Mouse (Mus musculus): ENCODE measurements around the gene Fam69b. TPM values are rescaled to one million over a fixed set of nuclear protein-coding genes. Genes with fewer than 3 reads are reported as not detected.

Fam69b gene
- total and polyA plus RNA-seq, 2 experiments: 0.09 to 0.60 TPM

GRCm38 (mm10) chr2:26635489-26636324 lies 7.5 kb downstream of the Fam69b start:
- H3K4me1 ChIP-seq (ENCODE audit: control insufficient read depth, insufficient read depth, low read length): peaks cover 5% of the 10 kb centered on the region; the same call in 1 of the 2 replicates
- H3K36me3 ChIP-seq (ENCODE audit: control insufficient read depth, insufficient read depth, low read length): peaks cover 17% of the 10 kb centered on the region
- peaks cover 3% of the 10 kb centered on the region; the same call in 1 of the 2 replicates for H3K79me2 ChIP-seq (ENCODE audit: control insufficient read depth, insufficient read depth, low read length)
- DNase-seq (ENCODE audit: extremely low read depth, low read depth, low spot score): no peak
- WGBS: 92% methylated on average over 21 of the region's 21 CpGs
- no peak overlapping the region for H3K4me3 ChIP-seq (ENCODE audit: insufficient read depth, low read depth, low read length)
- no peak overlapping the region for H3K27ac ChIP-seq (replicated peaks; ENCODE audit: insufficient read depth, low read depth, low read length)
- no peak overlapping the region for H3K9ac ChIP-seq (ENCODE audit: low read depth, low read length)
- no peak for TF ChIP-seq CTCF (IDR thresholded peaks at IDR 0.05; ENCODE audit: low read depth, low read length)
- no peak for TF ChIP-seq POLR2A (IDR thresholded peaks at IDR 0.05; ENCODE audit: extremely low read depth, insufficient read depth, low read length)
- no peaks in the 10 kb centered on the region for H3K27me3 ChIP-seq (ENCODE audit: control insufficient read depth, insufficient read depth, low read length)

GRCm38 (mm10) chr2:26636325-26636635 lies 8.0 kb downstream of the Fam69b start:
- H3K27me3 ChIP-seq (ENCODE audit: control insufficient read depth, insufficient read depth, low read length): no peaks in the 10 kb centered on the region
- DNase-seq (ENCODE audit: extremely low read depth, low read depth, low spot score): no peak
- no peak overlapping the region for H3K27ac ChIP-seq (replicated peaks; ENCODE audit: insufficient read depth, low read depth, low read length)
- H3K79me2 ChIP-seq (ENCODE audit: control insufficient read depth, insufficient read depth, low read length): peaks cover 3% of the 10 kb centered on the region; the same call in 1 of the 2 replicates
- H3K9ac ChIP-seq (ENCODE audit: low read depth, low read length): no peak overlapping the region
- H3K4me3 ChIP-seq (ENCODE audit: insufficient read depth, low read depth, low read length): no peak overlapping the region
- H3K4me1 ChIP-seq (ENCODE audit: control insufficient read depth, insufficient read depth, low read length): peaks cover 5% of the 10 kb centered on the region; the same call in 1 of the 2 replicates
- peaks cover 17% of the 10 kb centered on the region for H3K36me3 ChIP-seq (ENCODE audit: control insufficient read depth, insufficient read depth, low read length)
- TF ChIP-seq POLR2A (IDR thresholded peaks at IDR 0.05; ENCODE audit: extremely low read depth, insufficient read depth, low read length): no peak
- no peak for TF ChIP-seq CTCF (IDR thresholded peaks at IDR 0.05; ENCODE audit: low read depth, low read length)
- WGBS: 65% methylated on average over 2 of the region's 2 CpGs

GRCm38 (mm10) chr2:26637316-26637932 lies 9.2 kb downstream of the Fam69b start:
- TF ChIP-seq CTCF (IDR thresholded peaks at IDR 0.05; ENCODE audit: low read depth, low read length) (no peak), POLR2A (IDR thresholded peaks at IDR 0.05; ENCODE audit: extremely low read depth, insufficient read depth, low read length) (no peak)
- Histone ChIP-seq H3K27me3 (ENCODE audit: control insufficient read depth, insufficient read depth, low read length) (no peaks in the 10 kb centered on the region), H3K79me2 (ENCODE audit: control insufficient read depth, insufficient read depth, low read length) (peaks cover 3% of the 10 kb centered on the region; the same call in 1 of the 2 replicates), H3K27ac (replicated peaks; ENCODE audit: insufficient read depth, low read depth, low read length) (no peak overlapping the region), H3K4me1 (ENCODE audit: control insufficient read depth, insufficient read depth, low read length) (peaks cover 5% of the 10 kb centered on the region; the same call in 1 of the 2 replicates), H3K4me3 (ENCODE audit: insufficient read depth, low read depth, low read length) (no peak overlapping the region), H3K36me3 (ENCODE audit: control insufficient read depth, insufficient read depth, low read length) (peaks cover 17% of the 10 kb centered on the region), H3K9ac (ENCODE audit: low read depth, low read length) (no peak overlapping the region)
- WGBS: 88% methylated on average over 4 of the region's 4 CpGs
- no peak for DNase-seq (ENCODE audit: extremely low read depth, low read depth, low spot score)

- Histone ChIP-seq H3K36me3 (ENCODE audit: control insufficient read depth, insufficient read depth, low read length) (peaks cover 17% of the 10 kb centered on the region), H3K9ac (ENCODE audit: low read depth, low read length) (no peak overlapping the region), H3K4me1 (ENCODE audit: control insufficient read depth, insufficient read depth, low read length) (peaks cover 5% of the 10 kb centered on the region; the same call in 1 of the 2 replicates), H3K27ac (replicated peaks; ENCODE audit: insufficient read depth, low read depth, low read length) (no peak overlapping the region), H3K27me3 (ENCODE audit: control insufficient read depth, insufficient read depth, low read length) (no peaks in the 10 kb centered on the region), H3K79me2 (ENCODE audit: control insufficient read depth, insufficient read depth, low read length) (peaks cover 3% of the 10 kb centered on the region; the same call in 1 of the 2 replicates), H3K4me3 (ENCODE audit: insufficient read depth, low read depth, low read length) (no peak overlapping the region)
- no peak for DNase-seq (ENCODE audit: extremely low read depth, low read depth, low spot score)
- WGBS: 87% methylated on average over 5 of the region's 5 CpGs
- TF ChIP-seq CTCF (IDR thresholded peaks at IDR 0.05; ENCODE audit: low read depth, low read length) (no peak), POLR2A (IDR thresholded peaks at IDR 0.05; ENCODE audit: extremely low read depth, insufficient read depth, low read length) (no peak)
Measured at GRCm38 (mm10) chr2:26638039-26638438, 9.8 kb downstream of the Fam69b start.

GRCm38 (mm10) chr2:26638572-26638971 lies 10.3 kb downstream of the Fam69b start:
- DNase-seq (ENCODE audit: extremely low read depth, low read depth, low spot score): no peak
- no peak for TF ChIP-seq CTCF (IDR thresholded peaks at IDR 0.05; ENCODE audit: low read depth, low read length)
- TF ChIP-seq POLR2A (IDR thresholded peaks at IDR 0.05; ENCODE audit: extremely low read depth, insufficient read depth, low read length): no peak
- Histone ChIP-seq H3K27ac (replicated peaks; ENCODE audit: insufficient read depth, low read depth, low read length) (no peak overlapping the region), H3K4me3 (ENCODE audit: insufficient read depth, low read depth, low read length) (no peak overlapping the region), H3K9ac (ENCODE audit: low read depth, low read length) (no peak overlapping the region), H3K4me1 (ENCODE audit: control insufficient read depth, insufficient read depth, low read length) (peaks cover 5% of the 10 kb centered on the region; the same call in 1 of the 2 replicates), H3K79me2 (ENCODE audit: control insufficient read depth, insufficient read depth, low read length) (peaks cover 3% of the 10 kb centered on the region; the same call in 1 of the 2 replicates), H3K27me3 (ENCODE audit: control insufficient read depth, insufficient read depth, low read length) (no peaks in the 10 kb centered on the region), H3K36me3 (ENCODE audit: control insufficient read depth, insufficient read depth, low read length) (peaks cover 17% of the 10 kb centered on the region)
- WGBS: 73% methylated on average over 5 of the region's 5 CpGs

Measured in liver, adult 2 months (tissue).